Mouse (Mus musculus) erythroblast, adult 5-6 weeks (primary cell): ENCODE results near the gene Ccdc85b. TPM values are rescaled to one million over a fixed set of nuclear protein-coding genes. Genes with fewer than 3 reads are reported as not detected.

ENCODE experiments used
- ATAC-seq: replicated peaks from 2 replicates; pipeline ENCODE4 v1.8.0; 2016; ENCODE audit warnings: moderate number of reproducible peaks, mild to moderate bottlenecking, moderate TSS enrichment, inconsistent platforms; ENCODE audit not compliant: poor library complexity, low FRiP score, severe bottlenecking
- total RNA-seq, 2 experiments: library from RNA; stranded (forward) in 1 of 2; stranded (reverse) in 1 of 2; fragments of 150-400 nt in 1 of 2; fragments of 200-764, 138-1000 nt in 1 of 2; gene quantifications; 2 replicates each; pipeline versions ENCODE4 v1.2.3 to v1.2.4; 2015 to 2017; ENCODE audit warnings: low replicate concordance in 2 of 2

Gene Ccdc85b
- total RNA-seq, 2 experiments from 2014 or later = 0.17 to 0.38 TPM

DNA sequence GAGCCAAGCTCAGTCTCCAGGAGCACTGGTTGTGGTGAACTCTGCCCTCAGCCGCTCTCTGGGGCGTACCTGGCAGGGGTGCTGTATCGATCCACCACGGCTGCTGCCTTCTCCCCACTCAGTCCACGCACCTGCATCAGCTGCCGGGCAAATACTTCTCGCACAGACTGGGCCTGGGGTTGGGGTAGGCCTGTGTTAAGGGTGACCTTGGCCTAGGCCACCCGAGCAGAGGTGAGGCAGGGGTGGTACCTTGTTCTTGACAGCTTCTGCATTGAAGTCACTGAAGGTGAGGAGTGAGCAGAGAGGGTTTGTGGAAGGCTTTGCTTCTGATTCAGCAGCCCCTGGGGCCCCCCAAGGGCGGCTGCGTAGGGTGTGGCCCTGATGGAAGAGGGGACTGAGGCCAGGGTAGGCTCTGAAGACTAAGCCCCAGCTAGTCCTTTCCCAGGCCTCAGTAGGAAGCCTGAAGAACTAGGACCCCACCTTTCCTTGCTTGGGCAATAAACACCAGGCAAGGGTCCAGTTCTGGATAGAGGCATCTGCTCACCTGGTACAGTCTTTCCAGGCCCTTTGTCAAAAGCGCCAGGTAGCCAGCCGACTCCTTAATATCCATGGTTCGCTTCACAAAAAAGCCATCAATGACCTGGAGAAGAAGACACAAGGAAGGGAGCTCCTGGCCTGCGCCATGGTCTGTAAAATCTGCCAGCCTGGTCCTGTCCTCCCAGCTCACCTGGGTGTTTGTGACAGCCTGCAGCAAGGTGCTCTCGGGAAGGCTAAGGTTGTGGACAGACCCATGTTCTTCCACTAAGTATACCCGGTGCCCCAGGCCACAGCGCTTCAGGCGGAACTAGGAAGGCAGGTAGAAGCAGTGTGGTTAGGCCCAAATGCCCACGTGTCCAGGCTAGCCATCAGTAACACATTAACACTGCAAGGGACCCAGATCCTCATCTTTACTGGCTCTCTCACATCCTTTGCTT is 26.0 kb upstream of the Ccdc85b start:
- no peak for ATAC-seq

DNA sequence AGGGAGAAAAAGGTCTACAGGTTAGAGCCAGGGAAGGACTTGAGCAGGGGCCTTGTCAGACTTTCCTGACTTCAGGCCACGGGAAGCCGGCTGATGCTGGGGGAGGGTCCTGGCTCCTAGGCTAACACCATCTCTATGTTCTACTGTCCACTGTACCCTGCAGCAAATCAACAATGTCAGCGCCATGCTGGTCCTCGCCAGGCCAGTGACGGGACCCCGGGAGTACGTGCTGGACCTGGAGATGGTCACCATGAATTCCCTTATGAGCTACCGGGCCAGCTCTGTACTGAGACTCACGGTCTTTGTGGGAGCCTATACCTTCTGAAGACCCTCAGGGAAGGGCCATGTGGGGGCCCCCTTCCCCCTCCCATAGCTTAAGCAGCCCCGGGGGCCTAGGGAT is 23.7 kb upstream of the Ccdc85b start:
- no peak for ATAC-seq

DNA sequence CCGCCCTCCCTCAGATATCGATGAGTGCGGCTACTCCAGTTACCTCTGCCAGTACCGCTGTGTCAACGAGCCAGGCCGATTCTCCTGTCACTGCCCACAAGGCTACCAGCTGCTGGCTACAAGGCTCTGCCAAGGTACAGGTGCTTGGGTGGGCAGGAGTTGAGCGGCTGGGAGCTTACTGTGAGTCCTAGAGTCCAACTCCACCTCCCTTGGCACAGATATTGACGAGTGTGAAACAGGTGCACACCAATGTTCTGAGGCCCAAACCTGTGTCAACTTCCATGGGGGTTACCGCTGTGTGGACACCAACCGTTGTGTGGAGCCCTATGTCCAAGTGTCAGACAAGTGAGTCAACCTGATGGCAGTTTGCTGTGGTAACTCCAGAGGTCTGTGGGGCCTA is 22.3 kb upstream of the Ccdc85b start:
- no peak for ATAC-seq

DNA sequence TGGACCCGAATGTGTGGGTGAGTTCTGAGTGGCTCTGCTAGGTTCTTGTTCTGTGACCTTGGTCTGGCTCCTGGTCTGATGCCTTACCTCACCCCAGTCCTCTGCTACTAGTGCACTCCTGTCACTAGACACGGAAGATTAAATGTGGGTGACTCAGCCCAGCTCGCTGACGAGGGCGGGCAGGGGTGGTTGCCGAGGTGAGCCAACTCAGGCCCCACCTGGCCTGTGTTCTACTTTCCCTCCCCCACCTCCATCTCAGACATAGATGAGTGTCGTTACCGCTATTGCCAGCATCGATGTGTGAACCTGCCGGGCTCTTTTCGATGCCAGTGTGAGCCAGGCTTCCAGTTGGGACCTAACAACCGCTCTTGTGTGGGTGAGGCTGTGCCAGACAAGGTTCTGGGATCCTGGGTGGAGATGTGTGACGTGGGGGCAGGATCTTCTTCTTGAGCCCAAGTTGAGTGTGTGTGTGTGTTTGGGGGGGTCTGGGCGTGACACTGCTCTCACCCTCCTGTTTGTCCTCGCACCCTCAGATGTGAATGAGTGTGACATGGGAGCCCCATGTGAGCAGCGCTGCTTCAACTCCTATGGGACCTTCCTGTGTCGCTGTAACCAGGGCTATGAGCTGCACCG is 20.1 kb upstream of the Ccdc85b start:
- no peak for ATAC-seq

DNA sequence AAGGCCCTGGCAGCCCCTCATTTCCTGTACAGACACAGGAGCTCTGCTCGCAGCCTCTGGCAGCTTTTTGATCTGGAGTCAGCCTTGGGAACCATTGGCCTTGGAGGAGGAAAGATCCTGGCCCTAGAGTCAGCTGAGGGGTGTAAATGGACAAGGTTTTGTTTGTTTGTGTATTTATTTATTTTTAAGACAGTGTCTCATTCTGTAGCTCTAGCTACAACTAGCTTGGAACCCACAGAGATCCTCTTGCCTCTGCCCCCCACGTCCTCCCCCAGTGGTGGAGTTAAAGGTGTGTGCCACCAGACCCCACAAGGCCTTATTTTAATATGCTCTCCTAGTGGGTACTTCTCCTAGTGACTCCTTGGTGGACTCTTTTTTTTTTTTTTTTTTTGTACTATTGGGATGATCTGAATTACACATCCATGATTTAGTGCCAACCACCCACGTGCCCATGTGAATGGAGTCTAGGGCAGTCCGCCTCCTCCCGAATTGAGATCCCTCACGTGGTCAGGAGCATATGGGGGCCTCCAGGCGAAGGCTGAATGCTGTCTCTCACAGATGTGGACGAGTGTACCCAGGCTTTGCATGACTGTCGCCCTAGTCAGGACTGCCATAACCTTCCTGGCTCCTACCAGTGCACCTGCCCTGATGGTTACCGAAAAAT is 19.4 kb upstream of the Ccdc85b start:
- ATAC-seq = no peak

DNA sequence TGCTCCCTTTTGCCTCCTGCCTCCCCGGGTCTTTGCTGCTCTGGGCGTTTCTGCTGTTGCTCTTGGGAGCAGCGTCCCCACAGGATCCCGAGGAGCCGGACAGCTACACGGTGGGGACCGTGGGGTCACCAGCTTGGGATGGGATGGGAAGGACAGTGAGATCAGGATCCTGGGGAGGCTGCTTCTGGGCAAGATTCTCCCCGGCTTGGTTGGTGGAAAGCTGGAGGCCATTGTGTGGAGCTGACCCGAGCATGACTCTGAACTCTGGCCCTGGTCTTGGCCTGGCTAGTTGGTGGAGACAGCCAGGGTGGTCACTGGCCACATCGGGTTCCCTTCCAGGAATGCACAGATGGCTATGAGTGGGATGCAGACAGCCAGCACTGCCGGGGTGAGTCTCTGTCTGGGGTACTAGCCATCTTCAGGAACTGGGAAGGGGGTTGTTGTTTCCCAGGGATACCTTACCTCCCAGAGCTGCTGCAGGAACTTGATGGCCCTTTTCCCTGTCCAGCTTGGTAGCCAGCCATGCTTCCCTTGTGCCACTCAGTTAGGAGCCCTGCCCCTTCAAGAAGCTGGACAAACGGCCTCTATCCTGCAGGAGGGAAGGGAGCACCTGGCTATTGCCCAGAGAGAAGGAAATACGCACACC is 17.5 kb upstream of the Ccdc85b start:
- no peak for ATAC-seq

DNA sequence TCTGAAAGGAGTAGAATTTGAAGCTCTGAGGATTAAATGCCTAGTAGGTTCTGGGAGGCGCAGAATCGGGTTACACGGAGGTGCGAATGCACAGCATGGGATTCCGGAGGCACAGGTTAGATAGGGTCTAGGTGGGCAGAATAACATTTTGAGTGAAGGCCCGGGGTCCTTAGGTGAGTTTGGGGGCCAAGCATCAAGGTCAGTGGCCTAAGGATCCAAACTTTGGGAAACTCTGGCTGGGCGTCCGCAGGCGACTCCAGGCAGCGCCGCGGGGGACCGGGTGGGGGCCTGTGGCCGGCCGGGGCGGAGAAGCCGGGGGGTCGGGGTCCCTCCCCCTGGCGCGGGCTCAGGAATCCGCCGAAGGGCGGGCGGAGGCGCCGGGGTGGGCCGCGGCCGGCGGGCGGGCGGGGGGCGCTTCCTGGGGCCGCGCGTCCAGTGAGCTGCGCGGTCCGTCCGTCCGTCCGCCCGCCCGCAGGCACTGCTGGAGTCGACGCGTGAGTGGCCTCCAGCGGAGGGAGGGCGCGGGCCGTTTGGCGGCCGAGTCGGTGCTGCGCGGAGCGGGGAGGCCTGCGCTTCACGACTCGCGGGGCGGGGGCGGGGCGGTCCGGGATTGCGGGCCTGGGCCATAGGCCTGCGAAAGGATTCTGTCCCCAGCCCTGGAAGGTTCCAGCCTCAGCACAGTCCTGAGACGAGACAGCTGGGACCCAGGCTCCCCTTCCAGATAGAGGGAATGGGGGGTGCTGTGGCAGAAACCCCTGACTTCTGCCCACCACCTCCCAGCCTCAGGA is 16.8 kb upstream of the Ccdc85b start:
- ATAC-seq = no peak

DNA sequence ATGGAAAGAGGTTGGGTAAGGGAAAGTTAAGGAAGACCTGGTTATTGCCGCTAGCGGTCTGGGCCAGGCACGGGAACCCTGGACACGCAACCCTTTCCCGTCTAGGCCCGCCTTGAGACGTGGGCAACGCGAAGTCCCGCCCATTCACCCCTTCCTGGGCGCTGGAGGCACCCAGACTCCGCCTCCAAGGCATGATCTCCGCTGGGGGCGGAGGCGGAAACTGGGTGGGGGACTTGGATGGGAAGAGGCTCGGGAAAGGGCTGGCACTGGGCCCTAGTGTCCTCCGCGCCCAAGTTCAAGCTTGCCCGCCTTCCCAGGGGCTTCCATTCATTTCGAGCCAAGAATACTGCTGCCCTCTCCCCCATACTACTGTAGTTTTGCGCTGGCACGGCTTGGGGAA is 16.0 kb upstream of the Ccdc85b start, which contains the start of gene Efemp2:
Gene Efemp2, plus strand, starts transcription at position 235 of the 400 bp plus-strand sequence.
- ATAC-seq = no peak

DNA sequence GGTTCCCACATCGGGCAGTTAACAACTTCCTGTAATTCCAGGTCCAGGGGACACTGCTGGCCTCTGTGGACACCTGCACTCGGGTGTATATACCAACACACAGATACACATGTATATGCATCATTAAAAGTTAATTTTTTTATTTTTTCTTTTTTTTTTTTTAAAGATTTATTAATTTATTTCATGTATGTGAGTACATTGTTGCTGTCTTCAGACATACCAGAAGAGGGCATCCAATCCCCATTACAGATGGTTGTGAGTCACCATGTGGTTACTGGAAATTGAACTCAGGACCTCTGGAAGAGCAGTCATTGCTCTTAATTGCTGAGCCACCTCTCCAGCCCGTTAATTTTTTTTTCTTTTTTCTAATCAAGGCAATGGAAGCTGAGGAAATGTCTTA is 15.2 kb upstream of the Ccdc85b start:
- ATAC-seq = no peak

DNA sequence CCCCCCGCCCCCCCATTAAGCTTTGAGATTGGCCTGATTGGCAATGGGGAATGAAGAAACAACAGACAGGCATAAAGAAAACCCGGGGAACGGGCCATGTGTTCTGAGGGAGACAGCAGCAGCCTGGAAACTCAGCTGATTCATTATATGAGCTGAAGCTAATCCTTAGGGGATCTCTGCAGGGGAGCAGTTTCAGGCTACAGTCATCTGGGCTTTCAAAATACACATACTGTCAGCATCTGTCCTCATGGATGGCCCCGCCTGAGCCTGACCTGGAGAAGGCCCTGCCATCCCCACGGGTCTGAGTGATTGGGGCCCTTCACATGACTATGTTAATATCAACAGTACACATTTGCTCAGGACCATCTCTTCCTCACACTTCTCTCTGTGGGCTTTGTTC is 14.2 kb upstream of the Ccdc85b start:
- no peak for ATAC-seq

DNA sequence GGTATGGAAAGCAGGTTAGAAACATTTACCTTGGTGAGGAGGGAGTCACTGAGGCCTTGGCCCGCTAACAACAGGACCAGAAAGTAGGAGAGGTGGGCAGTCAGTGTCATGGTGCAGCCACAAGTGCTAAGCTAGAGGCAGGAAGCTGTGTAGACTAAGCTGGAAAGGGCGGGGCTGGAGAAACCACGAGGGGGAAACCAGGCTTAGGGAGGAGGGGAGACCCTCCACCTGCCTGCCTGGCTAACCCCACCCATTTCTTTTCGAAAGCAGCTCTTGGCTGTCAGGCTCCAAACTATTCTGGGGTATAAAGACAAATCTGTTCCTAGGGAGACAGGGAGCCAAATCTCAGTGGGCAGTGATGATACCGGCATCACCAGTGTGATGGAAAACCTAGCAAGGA is 10.7 kb upstream of the Ccdc85b start, which contains the start of gene Ctsw:
Gene Ctsw, minus strand, starts transcription at position 134 of the 400 bp plus-strand sequence.
- ATAC-seq = no peak

DNA sequence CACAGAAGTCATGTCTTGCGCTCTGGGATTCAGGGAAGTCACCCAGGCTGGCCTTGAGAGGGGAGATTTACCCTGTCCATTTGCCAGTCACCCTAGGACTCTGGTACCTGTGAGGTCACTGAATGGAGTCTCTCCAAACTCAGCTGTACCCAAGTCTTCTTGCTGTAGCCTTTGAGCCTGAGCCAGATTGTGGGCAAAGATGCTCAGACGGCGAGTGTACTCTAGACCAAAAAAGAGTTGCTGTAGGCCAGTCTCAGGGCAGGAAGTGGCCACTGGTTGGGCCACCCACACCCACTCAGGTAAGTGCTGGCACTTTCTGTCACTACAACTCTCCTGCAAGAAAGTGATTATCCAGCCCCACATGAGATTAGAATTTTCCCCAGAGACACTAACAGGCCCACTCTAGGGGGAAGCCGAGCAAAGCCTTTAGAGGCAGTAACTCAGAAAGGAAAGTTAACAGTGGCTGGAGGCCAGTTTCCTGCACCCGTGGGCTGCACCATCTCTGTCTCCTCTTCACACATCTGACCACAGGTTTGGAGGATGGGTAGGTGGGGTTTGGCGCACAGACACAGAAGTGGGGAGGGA is 9.3 kb upstream of the Ccdc85b start:
- no peak for ATAC-seq

DNA sequence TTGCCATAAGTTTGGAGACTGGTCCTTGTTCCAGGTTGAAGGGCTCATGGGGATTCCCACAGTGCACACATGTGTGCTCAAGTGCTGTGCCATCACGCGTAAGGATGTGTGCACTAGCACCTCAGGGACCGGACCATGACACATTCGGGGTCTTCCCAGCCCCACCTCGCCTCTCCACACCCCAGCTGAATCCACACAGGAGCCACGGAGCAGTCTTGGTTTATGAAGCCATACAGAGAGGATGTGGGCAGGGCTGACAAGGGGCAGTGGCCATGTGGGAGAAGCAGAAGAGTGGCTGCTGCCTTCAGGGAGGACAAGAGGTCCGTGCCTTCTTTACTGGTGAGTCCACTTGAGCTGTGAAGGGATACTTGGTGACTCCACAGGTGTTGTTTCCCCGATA is 7.3 kb upstream of the Ccdc85b start:
- ATAC-seq = no peak

DNA sequence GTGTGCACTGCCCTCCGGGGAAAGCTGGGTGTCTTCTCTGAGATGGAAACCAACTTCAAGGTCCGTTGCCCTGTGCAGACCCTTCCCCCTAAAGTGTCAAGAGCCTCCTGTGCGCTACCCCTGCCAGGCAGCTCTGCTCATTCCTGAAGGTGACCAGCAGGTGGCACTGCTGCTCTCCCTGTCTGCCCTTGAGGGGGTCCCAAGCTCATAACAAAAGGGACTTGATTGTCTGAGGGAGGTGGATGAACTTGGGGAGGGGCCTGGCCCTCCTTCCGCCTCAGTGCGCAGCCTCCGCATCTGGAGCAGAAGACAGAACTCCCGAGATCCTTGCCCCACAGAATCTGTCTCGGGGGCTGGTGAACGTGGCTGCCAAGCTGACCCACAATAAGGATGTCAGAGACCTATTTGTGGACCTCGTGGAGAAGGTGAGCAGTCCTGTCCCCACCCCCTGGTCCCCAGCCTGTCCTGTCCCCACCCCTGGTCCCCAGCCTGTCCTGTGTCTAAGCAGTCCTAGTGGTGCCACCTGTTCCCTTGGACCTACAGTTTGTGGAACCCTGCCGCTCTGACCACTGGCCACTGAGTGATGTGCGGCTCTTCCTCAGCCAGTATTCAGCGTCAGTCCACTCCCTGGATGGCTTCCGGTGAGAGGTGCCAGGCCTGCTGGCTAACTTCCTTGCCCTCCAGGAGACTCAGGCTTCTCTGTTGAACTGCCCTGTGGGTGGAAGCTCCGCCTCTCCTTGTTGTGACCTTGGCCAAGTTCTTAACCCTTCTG is 6.3 kb upstream of the Ccdc85b start:
- no peak for ATAC-seq

DNA sequence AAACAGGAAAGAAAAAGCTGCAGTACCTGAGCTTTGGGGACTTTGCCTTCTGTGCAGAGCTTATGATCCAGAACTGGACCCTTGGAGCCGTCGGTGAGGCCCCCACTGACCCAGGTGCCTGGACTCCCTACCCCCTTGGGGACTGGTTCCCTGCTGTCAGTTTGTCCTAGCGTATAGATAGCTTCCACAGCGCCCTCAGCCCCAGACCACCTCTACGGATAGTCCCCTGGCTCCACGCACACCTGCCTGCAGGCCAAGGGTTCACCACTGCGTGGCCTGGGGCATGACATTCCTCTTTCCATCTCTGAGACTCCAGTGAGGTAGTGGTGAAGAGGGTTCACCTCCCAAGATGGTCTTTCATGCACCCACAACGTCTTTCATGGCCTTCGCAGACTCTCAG is 5.5 kb upstream of the Ccdc85b start:
- no peak for ATAC-seq

DNA sequence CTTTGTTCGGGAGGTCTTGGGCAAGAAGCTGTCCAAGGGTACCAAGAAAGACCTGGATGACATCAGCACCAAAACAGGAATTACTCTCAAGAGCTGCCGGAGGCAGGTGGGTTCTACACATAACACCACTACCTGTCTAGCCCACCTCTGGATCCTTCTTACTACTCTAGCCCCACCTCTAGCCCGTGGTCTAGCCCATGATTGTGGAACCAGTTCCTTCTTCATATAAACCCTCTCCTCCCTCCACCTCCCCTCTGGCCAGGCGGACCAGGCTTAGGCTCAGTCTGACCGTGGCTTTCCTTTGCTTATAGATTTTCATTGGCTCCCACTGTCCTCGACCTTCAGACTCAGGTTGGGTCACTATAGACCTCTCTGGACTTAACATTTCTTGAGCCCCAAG is 3.7 kb upstream of the Ccdc85b start:
- no peak for ATAC-seq

DNA sequence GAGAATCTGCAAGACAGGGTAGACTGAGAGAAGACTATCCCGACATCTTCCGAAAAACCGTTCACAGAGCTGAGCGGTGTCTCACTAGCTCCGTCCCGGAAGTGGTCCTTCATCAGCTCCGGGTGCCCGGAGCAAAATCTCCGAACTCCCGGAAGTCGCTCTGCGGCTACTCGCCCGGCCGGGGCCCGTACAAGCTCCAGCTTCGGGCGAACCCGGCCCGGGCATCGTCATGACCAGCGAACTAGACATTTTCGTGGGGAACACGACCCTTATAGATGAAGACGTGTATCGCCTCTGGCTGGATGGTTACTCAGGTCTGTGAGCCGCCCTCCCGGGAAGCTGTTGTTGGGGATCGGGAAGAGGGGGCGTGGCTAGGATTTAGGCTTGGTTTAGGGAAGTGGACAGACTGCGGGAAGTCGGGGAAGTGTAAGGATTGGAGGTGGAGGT is 2.8 kb upstream of the Ccdc85b start, which contains the start of gene Fibp:
Gene Fibp, plus strand, starts transcription at position 151 of the 447 bp plus-strand sequence.
- ATAC-seq = peak; percentile 77

DNA sequence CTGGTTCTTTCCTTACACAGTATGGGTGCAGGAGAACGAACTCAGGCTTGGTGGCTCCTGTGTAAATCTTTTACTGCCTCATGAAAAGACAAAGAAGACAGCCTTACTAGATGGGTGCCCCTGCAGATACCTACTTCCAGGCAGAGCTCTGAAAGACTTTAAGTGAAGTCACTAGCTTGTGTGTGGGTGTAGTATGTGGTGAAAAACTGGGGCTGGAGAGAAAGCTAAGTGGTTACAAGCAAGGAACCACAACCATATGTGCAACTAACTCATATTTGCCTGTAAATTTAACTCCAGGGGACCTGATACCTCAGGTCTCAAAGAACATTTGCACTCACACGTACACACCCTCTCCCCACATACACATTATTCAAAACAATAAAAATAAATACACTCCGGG is 2.2 kb upstream of the Ccdc85b start:
- ATAC-seq = no peak
